Mouse (Mus musculus): ENCODE data around the gene Fam151b.

DNA sequence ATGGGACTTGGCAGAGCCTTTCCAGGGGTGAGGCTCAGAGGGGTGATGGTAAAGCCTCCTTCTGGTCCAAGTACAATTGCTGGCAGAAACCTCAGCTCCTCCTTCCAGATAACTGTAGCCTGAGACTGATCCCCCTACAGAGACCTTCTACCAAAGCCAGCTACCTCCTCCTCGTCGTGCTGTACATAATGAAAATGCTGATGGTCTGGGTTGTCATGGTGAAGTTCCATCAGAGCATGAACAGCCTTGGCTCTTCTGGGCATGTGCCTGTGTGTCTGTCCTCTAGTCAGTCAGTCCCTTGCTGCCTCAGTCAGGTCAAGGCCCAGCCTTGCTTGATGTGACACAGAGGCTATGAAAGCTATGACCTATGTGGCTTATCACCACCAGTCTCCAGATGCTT, 73.3 kb downstream of the Fam151b start:
- TF ChIP-seq EP300 (IDR thresholded peaks at IDR 0.05; ENCODE audit: low read depth), result no peak
- TF ChIP-seq CTCF (IDR thresholded peaks at IDR 0.05; ENCODE audit: low read depth), result no peak
